Mouse (Mus musculus) layer of hippocampus, postnatal 10 days (tissue): Measurements from ENCODE around the gene Pih1d2. TPM values are rescaled to one million over a fixed set of nuclear protein-coding genes. Genes with fewer than 3 reads are reported as not detected.

Source experiments
- DNase-seq, 2 experiments: peaks; one replicate each; pipeline ENCODE4 v3.0.0; 2021; ENCODE audit warnings: low spot score in 2 of 2
- long read RNA-seq: library from polyadenylated mRNA; stranded (forward); transcript quantifications from one replicate; pipeline ENCODE4 v2.0.0, GENCODE M21; 2023
- total RNA-seq, 2 experiments: library from RNA; stranded (reverse); gene quantifications; 2 replicates each; pipeline ENCODE4 v1.2.3; 2021

The Pih1d2 gene
- total RNA-seq = 1 to 10 TPM; 1.9 to 3.1 TPM
- long read RNA-seq, partial matches to known transcripts = 0 of 2 reads
- long read RNA-seq, other reads (novel, unspliced or antisense) = 0 of 2 reads

- DNase-seq = peak; percentile 94 to 95
These were observed at the start of gene Pih1d2, which contains the start of gene Nkapd1 for GRCm38 (mm10) chr9:50616766-50617603. Gene Pih1d2 (plus strand): TSS chr9:50617321. Gene Nkapd1 (minus strand): TSS chr9:50617464.

- no peak for DNase-seq
These were observed 49.7 kb upstream of the Pih1d2 start for GRCm38 (mm10) chr9:50567372-50567771.

GRCm38 (mm10) chr9:50567881-50568280 is 49.2 kb upstream of the Pih1d2 start:
- no peak for DNase-seq

GRCm38 (mm10) chr9:50569599-50570525 is 47.3 kb upstream of the Pih1d2 start:
- no peak for DNase-seq

GRCm38 (mm10) chr9:50580370-50580769 is 36.8 kb upstream of the Pih1d2 start:
- no peak for DNase-seq

GRCm38 (mm10) chr9:50585145-50585818 is 31.8 kb upstream of the Pih1d2 start:
- DNase-seq = no peak

GRCm38 (mm10) chr9:50586955-50587354 is 30.2 kb upstream of the Pih1d2 start:
- DNase-seq = no peak

GRCm38 (mm10) chr9:50590856-50591518 is 26.1 kb upstream of the Pih1d2 start:
- DNase-seq = no peak

GRCm38 (mm10) chr9:50592955-50593354 is 24.2 kb upstream of the Pih1d2 start:
- DNase-seq = no peak

- DNase-seq = peak; percentile 26 to 31
These were observed 23.6 kb upstream of the Pih1d2 start for GRCm38 (mm10) chr9:50593544-50593943.

- DNase-seq = no peak
These were observed 22.2 kb upstream of the Pih1d2 start for GRCm38 (mm10) chr9:50594794-50595417.

- no peak for DNase-seq
These were observed 20.1 kb upstream of the Pih1d2 start for GRCm38 (mm10) chr9:50596973-50597372.

GRCm38 (mm10) chr9:50601536-50601935 is 15.6 kb upstream of the Pih1d2 start:
- no peak for DNase-seq

GRCm38 (mm10) chr9:50602055-50602845 is 14.9 kb upstream of the Pih1d2 start:
- DNase-seq = no peak

- peak; percentile 90 to 93 for DNase-seq
These were observed 13.7 kb upstream of the Pih1d2 start, which contains the start of the genes Sdhd and Timm8b for GRCm38 (mm10) chr9:50603189-50603997. Gene Sdhd (minus strand): TSS chr9:50603812. Gene Timm8b (plus strand): TSS chr9:50603910.

- DNase-seq = no peak
These were observed 13.2 kb upstream of the Pih1d2 start for GRCm38 (mm10) chr9:50603998-50604324.

- no peak for DNase-seq
These were observed 12.8 kb upstream of the Pih1d2 start for GRCm38 (mm10) chr9:50604338-50604737.

- DNase-seq = no peak
These were observed 5.0 kb upstream of the Pih1d2 start for GRCm38 (mm10) chr9:50612115-50612514.
